Mouse (Mus musculus) spleen, adult 12 weeks (tissue): Measurements from ENCODE around the gene Hoxb6.

Experiments
- DNase-seq: peaks from one replicate; pipeline ENCODE4 v3.0.0; 2022; ENCODE audit warnings: low spot score

The Hoxb6 gene

DNA sequence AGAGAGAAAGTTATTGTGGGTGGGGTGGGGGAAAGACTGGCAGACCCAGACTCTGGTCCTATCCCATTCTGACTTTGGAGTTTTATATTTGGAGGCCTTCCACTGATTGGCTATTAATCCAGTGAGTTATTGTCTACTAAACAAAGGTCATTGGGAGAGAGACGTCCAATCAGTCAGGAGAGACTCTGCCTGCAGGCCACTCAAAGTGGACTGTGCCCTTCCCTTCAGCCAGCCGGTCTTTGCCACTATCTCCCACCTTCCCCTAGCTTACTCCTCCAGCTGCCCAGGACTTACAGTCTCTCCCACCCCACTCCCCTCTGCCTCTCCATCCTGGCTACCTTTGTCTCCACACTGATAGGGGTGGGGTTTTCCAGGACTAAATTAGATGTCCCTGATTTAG, 44.3 kb downstream of the Hoxb6 start:
- DNase-seq = no peak

DNA sequence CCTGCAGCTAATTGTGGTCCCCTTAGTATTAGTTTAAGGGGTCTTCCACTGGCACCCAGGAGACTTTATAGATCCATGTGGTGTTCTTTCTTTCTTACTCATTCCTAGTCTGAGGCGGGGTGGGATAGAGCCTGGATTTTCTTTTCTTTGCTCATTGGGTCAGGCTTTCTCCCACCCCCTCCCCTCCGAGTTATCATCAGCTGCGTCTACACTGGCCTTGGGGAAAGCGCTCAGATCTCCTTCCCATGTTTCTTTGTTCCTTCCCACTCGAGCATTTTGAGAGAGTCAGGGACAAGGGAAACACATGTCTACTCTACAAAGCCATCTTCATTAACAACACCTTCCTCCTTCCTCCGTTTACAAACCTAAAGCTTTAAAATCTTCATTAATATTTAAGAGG, 44.8 kb downstream of the Hoxb6 start:
- no peak for DNase-seq

DNA sequence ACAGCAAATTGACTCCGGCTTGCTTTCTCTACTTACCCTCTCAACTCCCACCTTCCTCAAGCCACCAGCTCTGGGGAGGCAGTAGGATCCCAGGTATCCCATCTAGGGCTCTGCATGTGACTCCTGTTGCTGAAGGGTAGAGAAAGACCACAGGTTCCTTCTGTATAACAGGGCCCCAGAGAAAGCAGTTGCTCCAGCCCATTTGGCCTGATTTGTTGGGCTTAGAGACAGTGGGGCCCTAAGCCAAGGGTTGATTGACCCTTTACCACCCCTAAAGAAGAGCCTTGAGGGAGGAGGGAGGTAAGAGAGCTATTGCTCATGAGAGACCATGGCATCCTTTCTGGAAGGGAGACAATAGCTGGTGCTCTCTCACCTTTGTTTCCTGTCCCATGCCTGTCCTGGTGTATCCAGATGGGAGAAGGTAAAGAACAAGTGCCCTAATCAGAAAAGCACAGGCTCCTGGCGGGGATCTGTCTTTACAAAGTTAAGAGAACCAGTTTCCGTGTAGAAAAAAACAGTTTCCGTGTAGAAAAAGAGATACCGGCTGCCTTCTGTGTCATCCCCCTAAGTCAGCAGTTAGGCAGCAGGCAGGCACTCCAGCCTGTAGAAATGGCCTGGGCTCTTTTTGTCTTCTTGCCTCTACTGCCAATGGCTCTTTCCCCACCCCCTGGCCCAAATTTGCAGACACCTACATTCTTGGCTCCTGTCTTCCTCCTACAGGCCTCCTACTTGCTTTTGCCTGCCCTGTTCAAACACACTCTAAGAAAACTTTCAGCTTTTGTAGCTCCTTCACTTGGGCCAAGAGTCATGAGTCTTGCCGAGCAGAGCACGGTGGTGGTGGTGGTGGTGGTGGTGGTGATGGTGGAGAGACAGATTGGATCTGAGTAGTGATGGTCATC, 46.9 kb downstream of the Hoxb6 start:
- no peak for DNase-seq

DNA sequence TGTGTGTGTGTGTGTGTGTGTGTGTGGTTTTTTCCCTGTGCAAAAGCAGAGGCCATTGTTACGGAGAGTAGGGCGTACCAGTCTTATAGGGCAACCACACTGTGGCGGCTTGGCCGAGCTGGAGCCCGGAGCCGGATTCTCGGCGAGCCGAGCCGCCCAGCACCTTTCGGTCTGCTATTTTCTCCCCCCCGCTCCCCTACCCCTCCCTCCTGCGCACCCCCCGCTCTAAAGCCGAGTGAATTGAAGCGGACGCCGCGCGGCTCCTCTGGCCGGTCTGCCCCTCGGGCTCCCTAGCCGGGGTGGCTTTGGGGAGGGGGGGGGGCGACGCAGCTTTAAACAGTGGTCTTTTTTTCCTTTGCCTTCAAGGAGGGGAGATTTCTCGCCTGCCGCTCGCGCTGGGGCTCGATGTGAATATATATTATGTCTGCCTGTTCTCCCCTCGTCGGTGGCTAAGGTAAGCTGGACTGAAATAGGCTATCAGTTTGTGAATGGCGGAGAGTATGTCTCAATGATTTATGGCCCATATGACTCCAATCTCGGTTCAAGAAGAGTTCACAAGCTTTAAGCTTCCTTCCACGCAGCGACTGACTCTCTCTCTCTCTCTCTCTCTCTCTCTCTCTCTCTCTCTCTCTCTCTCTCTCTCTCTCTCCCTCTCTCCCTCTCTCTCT, 48.6 kb downstream of the Hoxb6 start:
- no peak for DNase-seq

DNA sequence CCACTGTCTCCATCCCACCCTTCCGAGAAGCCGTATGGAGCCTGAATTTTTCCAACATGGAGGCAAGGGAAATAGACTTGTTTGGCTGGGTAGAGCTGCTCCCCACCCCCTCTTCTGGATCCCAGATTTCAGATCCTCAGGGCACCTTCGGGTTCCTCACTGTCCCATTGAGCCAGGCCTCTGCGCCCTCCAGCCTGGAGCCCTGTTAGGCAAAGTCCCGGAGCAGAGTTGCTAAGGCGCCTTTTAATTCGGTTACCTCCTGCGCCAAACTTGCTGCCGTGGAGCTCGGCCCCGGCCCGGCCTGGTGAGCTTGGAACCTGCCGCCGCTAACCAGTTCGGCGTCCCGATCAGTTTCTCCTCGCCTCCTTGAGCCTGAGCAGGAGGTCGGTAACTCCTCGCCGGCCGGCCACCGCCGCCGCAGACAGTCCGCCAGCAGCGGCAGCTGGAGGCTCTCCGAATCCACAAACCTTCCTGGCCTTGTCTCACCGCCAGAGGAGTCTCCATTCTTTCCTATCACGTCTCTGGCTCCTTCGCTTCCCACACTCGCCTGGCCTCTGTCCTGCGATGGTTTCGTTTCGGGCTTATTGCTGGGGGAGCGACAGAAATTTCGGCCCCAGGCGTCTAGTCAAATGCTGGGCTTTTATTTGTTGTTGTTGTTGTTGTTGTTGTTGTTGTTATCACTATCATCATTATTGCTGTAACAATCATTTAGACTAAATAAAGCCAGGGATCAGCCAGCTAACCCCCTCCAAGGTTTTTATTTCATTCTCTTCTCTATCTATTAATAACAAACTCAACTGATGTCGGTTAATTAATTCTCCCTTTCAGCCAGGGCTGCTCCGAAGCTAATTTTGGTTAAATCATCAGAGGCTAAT, 49.7 kb downstream of the Hoxb6 start:
- DNase-seq = no peak

DNA sequence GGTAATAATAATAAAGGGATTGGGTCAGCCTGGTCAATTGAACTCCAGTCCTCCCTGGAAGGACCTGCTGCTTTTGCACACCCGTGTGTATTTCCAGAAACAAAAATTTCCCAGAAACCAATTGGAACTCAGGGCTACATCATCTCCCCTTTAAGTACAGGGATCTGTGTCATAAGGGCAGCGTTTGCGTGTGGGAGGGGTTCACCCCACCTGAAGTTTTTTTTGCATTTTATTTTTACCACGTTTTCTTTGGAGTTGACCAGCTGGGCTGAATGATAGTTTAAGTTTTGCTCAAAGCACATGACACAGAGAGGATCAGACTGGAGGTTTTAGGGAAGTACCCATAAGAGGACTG, 50.3 kb downstream of the Hoxb6 start:
- DNase-seq = no peak

DNA sequence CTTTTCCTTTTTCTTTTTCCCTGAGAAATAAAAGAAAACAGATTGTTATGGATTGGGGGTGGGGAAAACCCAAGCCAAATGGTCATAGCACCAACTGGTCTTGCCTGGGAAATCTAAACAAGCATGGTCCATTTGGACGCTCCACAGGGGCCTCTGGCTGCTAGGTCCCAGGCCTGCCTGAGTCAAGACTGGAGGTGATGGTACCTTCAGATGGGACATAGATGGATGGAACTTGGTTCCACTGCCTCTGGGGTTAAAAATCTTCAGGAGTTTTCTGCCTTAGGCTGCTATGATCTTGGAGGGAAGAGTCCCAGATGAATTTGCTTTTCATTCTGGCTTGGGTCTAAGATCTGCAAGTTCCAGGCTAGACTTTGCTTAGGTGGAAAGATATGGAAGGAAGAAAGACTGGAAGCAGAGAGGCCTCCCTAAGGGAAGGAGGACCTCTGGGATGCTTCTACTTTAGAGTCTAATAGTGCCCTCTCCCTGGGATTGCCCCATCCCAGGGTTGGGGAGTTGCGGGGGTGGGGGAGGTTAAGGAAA, 51.0 kb downstream of the Hoxb6 start:
- no peak for DNase-seq

DNA sequence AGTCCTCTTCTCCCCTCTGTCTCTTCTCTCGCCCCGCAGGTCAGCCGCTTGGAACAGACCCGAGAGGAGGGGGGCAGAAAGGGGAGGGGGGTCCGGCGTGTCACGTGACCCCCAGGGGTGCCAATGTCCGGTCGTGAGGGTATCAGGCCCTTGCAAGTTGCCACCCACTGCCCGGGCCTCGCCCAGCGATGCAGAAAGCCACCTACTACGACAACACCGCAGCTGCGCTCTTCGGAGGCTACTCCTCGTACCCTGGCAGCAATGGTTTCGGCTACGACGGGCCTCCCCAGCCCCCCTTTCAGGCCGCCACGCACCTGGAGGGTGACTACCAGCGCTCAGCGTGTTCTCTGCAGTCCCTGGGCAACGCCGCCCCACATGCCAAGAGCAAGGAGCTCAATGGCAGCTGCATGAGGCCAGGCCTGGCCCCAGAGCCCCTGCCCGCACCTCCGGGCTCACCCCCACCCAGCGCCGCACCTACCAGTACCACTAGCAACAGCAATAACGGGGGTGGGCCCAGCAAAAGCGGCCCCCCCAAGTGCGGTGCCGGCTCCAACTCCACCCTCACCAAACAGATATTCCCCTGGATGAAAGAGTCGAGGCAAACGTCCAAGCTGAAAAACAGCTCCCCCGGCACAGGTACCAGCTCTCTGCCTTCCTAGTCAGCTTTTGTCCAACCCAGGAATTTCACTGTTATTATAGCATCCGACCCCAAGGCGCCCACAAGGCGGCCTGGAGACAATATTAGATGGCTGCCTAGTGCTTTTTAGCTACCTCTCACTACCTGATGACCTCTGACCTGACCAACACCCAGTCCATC, 52.0 kb downstream of the Hoxb6 start:
- no peak for DNase-seq

DNA sequence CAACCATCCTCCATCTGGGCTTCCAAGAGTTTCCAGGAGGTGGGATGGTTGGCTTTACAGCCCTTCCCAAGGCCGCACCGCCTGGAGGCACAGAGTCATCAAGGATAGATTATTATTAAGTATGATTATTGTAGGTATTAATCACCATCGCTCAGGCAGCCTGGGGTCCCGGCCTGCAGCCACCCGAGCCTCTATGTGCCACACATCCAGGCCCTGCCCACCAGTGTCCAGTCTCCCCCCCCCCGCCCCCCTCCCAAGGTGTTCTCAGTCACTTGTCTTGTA, 52.5 kb downstream of the Hoxb6 start:
- no peak for DNase-seq

DNA sequence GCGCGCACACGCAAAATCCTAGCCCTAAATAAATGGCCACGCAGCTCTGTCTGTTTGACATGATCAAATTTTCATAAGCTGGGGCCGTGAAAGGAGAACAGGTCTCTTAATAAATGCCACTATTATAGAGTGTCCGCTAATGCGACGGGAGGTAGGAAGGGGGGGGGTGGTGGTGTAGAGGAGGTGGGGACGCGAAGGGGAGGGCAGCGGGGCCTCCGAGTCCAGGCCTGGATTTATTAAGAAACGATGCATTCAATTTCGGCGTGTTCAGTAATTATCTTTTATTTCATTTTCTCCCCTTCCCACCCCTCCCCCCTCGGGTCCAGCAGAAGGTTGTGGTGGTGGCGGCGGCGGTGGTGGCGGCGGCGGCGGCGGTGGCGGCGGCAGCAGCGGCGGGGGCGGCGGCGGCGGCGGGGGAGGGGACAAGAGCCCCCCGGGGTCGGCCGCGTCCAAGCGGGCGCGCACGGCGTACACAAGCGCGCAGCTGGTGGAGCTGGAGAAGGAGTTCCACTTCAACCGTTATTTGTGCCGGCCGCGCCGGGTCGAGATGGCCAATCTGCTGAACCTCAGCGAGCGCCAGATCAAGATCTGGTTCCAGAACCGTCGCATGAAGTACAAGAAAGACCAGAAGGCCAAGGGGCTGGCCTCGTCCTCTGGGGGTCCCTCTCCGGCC, 53.1 kb downstream of the Hoxb6 start:
- DNase-seq = no peak

DNA sequence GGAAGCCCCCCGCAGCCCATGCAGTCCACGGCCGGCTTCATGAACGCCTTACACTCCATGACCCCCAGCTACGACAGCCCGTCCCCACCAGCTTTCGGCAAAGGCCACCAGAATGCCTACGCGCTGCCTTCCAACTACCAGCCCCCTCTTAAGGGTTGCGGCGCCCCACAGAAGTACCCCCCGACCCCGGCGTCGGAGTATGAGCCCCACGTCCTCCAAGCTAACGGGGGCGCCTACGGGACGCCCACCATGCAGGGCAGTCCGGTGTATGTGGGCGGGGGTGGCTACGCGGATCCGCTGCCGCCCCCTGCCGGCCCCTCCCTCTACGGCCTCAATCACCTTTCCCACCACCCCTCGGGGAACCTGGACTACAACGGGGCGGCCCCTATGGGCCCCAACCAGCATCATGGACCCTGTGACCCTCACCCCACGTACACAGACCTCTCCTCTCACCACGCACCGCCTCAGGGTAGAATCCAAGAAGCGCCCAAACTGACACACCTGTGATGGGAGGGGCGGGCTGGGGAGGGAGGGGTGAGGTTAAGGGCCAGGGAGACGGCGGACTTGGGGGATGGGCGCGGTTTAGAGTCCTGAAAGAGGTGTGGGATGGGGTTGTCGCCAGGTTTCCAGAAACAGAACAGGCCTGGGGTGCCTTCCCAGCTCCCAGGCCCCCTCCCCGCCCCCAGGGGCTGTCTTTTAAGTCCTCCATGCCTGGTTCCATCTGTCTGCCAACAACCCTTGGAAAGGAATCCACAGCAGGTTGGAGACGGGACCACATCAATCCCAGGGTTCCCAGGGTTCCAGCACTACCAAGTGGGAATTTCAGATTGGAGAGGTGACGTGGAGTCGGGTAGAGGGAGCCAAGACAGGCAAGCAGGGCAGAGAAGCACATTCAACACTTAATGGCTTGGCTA, 53.9 kb downstream of the Hoxb6 start:
- DNase-seq = no peak

DNA sequence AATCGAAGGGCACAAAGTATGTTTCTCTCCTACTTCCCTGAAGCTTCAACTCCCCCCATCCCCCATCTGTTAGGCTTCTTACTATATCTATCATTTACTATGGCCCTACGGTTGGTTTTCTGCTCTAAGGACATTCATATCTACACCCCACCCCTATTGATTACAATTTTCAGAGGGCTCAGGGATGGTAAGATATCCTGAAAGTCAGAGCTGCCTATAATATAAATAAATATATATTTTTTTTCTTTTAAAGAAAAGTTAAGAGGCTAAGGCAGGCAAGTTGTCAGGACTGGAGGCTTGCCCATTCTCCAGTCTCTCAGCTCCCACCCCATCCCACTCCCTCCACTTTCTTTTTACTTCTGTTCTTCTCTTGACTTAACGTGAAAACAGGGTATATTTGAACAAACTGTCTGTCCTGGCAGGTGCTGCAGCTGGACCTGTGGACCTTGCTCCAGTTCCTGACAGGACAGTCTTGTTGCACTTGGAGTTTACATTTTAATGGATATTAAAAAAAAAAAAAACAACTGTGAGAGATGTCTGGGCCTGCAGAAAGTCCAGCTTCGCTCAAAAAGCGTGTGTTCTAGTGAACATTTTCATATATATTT, 54.7 kb downstream of the Hoxb6 start:
- DNase-seq = no peak

DNA sequence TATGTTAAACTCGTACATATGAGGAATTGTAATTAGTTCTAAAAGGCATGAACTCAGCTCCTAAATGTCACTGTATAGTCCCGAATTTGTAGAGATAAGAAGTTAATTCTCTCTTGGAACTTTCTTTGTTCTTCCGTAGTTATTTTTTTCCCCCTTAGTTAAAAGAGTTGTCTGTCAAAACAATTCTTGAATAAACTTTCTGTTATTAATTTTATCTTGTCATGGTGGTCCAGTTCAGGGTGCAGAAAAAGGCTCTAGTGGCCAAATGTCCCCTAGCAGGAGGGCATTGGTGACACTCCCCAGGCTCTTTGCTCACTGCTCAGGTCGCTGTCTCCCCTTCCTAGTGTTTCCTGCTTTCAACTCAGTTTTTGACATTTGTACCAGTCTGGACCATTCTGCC, 55.4 kb downstream of the Hoxb6 start:
- no peak for DNase-seq

DNA sequence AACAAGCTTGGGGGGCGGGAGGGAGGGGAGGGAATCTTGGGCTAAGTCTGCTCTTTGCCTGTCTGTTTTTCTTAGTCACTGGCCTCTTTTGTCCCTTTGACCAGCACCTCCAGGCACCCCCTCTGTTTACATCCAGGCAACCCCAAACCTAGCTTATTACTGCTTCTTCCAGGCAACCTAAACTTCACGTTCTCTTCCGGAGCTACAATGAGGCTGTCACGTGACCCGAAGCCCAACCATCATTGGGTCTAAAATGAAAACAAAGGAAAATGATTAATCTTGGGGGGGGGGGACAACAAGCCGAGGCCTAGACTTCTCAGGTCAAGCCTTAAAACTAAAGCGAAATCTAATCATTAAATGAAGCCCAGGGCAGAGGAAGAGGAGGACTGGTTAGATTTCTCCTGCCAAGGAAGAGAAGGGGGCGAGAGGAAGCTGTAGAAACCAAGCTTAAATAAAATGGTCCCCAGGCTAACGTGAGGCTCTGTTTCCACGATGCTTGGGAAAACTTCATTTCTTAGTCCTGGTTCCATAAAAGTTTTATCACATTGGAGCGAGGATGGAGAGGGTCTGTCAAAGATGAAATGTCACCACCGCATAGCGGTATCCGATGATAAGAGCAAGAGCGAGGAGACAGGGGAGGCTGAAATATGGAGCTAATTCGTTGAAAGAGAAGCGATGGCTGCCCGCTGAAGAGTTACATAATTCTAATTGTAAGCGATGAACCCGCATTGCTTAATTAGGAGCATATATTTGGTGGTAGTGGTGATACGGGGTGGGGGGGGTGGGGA, 56.1 kb downstream of the Hoxb6 start:
- DNase-seq = no peak

DNA sequence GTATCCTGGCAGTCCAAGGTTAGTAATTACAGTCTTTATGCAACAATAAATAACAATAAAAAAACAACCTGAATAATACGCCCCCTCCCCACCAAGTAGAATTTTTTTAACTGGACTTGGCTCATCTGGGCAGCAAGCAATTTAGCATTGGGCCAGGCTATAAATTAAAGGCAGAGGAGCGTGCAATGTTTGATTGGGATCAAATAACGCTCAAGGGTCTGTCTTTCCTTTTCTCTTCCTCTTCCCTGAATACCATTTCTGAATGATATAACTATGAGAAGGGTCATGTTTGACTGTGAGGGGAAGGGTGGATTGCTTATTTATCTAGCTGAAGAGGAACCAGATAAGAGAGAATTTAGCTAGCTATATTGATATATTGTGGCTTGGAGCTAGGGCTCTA, 56.7 kb downstream of the Hoxb6 start:
- no peak for DNase-seq

DNA sequence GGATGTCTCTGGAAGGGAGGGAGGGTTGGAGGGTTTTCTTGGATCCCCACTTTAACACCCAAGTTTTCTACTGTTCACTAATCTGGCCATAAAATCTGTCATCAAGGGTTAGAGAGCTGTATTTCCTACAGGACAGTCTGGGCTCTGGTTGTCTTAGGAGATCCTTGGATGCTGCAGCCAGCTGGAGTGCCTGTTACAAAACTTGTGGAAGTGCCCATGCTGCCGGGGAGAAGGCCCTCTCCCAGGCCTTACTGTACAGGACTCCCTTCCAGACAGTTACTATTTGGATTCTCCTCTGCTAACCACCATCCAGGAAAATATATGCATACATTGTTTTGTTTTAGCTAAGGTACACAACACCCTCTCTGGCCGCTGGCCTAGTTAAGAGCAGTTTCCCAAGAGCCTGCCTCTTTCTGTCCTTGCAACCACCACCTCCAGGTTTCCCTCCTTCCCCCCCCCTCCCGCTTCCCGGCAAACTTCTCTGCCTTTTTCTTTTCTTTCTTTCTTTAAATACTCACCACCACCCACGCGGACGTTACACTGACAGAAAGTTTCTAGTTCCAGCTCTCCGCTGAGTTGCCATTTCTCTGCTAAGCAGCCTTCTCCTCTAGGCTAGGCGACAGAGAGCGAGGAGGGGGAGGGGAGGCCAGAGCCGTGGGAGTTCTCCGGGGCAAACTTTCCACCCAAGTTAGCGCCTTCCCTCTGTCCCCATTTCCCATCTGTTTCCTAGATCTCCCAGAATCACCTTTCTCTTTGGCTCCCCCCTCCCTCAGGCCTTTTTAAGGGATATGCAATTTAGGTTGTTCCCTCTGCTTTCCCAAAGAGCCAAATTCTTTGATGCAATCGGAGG, 57.4 kb downstream of the Hoxb6 start:
- DNase-seq = no peak

DNA sequence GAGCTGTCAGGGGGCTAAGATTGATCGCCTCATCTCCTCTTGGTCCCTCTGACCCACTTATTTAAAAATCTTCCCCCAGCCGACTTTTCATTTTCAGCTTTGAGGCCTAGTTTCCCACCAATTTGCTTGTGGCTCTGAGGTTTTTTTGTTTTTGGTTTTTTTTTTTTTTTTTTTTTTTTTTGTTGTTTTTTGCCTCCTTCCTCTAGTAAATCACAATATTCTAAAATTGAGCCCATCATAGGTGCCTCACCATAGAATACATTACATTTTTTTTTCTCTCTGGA, 58.0 kb downstream of the Hoxb6 start, which contains the start of gene Hoxb2:
Gene Hoxb2, plus strand, starts transcription at position 185 of the 284 bp plus-strand sequence.
- DNase-seq = no peak

DNA sequence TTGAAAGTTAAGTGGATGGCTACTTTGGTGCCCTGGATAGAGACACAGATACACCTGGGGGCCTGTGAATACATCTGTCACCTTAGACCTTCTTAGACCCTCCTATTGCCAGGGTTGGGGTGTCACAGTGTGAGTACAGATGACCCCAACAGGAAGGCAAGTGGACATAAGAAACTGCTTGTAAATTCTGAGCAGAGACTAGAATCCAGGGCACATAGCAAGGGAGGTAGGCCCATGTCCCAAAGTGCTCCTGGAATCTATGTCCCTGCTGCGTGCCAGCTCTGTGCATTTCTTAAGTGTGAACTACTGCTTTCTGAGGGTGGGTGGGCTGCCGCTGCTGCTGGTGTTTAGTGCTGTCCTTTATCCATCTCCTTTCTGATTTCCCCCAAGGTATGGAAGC, 58.5 kb downstream of the Hoxb6 start:
- no peak for DNase-seq
